Mouse (Mus musculus): ENCODE data around the gene Smc3. TPM values are rescaled to one million over a fixed set of nuclear protein-coding genes. Genes with fewer than 3 reads are reported as not detected.

Gene Smc3
- polyA plus RNA-seq, 1 experiment from 2014 or later = 61.8 TPM

DNA sequence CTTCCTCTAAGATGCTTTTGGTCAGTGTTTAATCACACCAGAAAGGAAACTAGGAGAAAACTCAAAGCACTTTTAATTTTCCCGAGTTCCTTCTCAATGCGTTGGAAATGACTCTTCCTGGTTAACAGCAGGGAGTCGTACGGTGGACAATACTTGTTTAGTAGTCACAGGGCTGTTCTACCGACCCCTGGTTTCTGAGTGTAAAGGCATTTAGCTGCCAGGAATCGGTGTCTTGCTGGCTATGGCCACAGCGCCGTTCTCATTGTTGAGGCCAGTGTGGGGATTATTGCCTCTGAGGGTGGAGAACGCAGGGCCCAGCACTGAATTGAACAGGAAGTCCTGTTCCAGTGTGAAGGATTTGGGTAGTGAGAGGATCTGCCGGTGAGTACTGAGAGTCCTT is 90.6 kb downstream of the Smc3 start:
- no peaks in the 10 kb centered on the region for H3K9me3 ChIP-seq (replicated peaks; ENCODE audit: control insufficient read depth, low read length)
- no peak for ATAC-seq
- 43% methylated on average over 10 of the region's 10 CpGs for WGBS

DNA sequence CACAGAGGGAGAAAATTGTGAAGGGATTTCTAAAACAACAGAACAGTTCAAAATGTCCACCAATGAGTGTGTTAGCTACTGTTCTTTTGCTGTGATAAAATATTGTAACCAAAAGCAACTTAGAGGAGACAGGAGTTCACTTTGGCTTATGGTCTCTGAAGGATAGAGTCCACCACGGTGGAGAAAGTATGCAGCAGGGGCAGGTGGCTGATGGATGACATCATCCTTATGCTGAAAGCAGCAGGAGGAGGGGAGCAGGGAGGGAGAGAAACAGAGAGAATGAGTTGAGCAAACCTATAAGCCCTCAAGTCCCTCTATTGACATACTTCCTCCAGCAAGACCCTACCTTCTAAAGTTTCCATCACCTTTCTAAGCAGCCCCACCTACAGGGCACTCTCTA is 93.8 kb downstream of the Smc3 start:
- no peaks in the 10 kb centered on the region for H3K9me3 ChIP-seq (replicated peaks; ENCODE audit: control insufficient read depth, low read length)
- no peak overlapping the region for H3K4me2 ChIP-seq (ENCODE audit: low read length)
- ATAC-seq (no peak), DNase-seq (ENCODE audit: low spot score) (no peak)
- H3K9ac ChIP-seq (ENCODE audit: low read length) = no peak overlapping the region
- no peak overlapping the region for H3K27ac ChIP-seq (ENCODE audit: low read depth, low read length)
- no peaks in the 10 kb centered on the region for H3K36me3 ChIP-seq (ENCODE audit: control insufficient read depth, insufficient read depth, low read length)
- H3K4me1 ChIP-seq (ENCODE audit: control insufficient read depth, insufficient read depth, low read length) = peaks cover 3% of the 10 kb centered on the region; the same call in 1 of the 2 replicates
- no peaks in the 10 kb centered on the region for H3K27me3 ChIP-seq (replicated peaks; ENCODE audit: control insufficient read depth, insufficient read depth, low read length)
- H3K4me3 ChIP-seq (ENCODE audit: low read depth, low read length) = no peak overlapping the region
- WGBS = 24% methylated on average over 1 of the region's 1 CpGs

More for the DNA sequence above, 90.6 kb downstream of the Smc3 start:
- Histone ChIP-seq H3K36me3 (ENCODE audit: control insufficient read depth, insufficient read depth, low read length) (no peaks in the 10 kb centered on the region), H3K27ac (ENCODE audit: low read depth, low read length) (no peak overlapping the region), H3K27me3 (replicated peaks; ENCODE audit: control insufficient read depth, insufficient read depth, low read length) (no peaks in the 10 kb centered on the region), H3K9ac (ENCODE audit: low read length) (no peak overlapping the region), H3K4me1 (ENCODE audit: control insufficient read depth, insufficient read depth, low read length) (no peaks in the 10 kb centered on the region), H3K4me3 (ENCODE audit: low read depth, low read length) (no peak overlapping the region), H3K4me2 (ENCODE audit: low read length) (no peak overlapping the region)
- DNase-seq (ENCODE audit: low spot score) = no peak

Other genes starting within 250 kb of the Smc3 start
- 7.2 TPM in 1 of 2 replicates, not detected in the other for gene Gm10197, start 228.6 kb upstream of the Smc3 start, polyA plus RNA-seq (2014; fragmentation: Nextera tagmentation; extraction: Ambion mirVana)
- 41.5 and 44.5 TPM in 2 replicates for gene Smndc1, start 209.8 kb upstream of the Smc3 start, polyA plus RNA-seq (2014; fragmentation: Nextera tagmentation; extraction: Ambion mirVana)
- 2.1 and 2.2 TPM in 2 replicates for gene Dusp5, start 71.3 kb upstream of the Smc3 start, polyA plus RNA-seq (2014; fragmentation: Nextera tagmentation; extraction: Ambion mirVana)
- gene Nutf2-ps1, start 11.3 kb upstream of the Smc3 start, polyA plus RNA-seq (2014; fragmentation: Nextera tagmentation; extraction: Ambion mirVana) = 276 and 308 TPM in 2 replicates
- gene Rbm20, start 76.9 kb downstream of the Smc3 start, polyA plus RNA-seq (2014; fragmentation: Nextera tagmentation; extraction: Ambion mirVana) = 4.4 and 4.7 TPM in 2 replicates

All from forebrain, embryonic 14.5 days (tissue).